Mouse (Mus musculus) brain, embryonic 14.5 days (tissue): ENCODE measurements around the gene Trpm2. TPM values are rescaled to one million over a fixed set of nuclear protein-coding genes. Genes with fewer than 3 reads are reported as not detected.
"Not testable (repeated sequence)": the region's sequence is repeated elsewhere in the genome, so short reads cannot be mapped to it uniquely, and the experiment has no call there.

Source experiments
- DNase-seq: peaks from one replicate; pipeline ENCODE4 v3.0.0-alpha.2; 2011; ENCODE audit warnings: low read depth
- CTCF ChIP-seq: fragments of 200-500 bp; IDR thresholded peaks from 2 replicates; pipeline ENCODE4 v1.5.1; 2012; ENCODE audit warnings: inconsistent platforms, mild to moderate bottlenecking, moderate library complexity, borderline replicate concordance; ENCODE audit not compliant: insufficient read depth, insufficient read length; ENCODE audit errors: extremely low read depth
- POLR2A ChIP-seq: fragments of 200-500 bp; IDR thresholded peaks from 2 replicates; pipeline ENCODE4 v1.6.1; 2012; ENCODE audit warnings: mild to moderate bottlenecking, inconsistent platforms, borderline replicate concordance; ENCODE audit not compliant: poor library complexity, insufficient read depth, insufficient read length, severe bottlenecking; ENCODE audit errors: extremely low read depth
- polyA plus RNA-seq: library from polyadenylated mRNA; depleted of rRNA; stranded (reverse); fragments of >200 nt; gene quantifications from 2 replicates; pipeline ENCODE4 v1.2.3, GENCODE M21; 2012; rRNA removed

Gene Trpm2
- polyA plus RNA-seq = 6.3 and 6.5 TPM in 2 replicates

DNA sequence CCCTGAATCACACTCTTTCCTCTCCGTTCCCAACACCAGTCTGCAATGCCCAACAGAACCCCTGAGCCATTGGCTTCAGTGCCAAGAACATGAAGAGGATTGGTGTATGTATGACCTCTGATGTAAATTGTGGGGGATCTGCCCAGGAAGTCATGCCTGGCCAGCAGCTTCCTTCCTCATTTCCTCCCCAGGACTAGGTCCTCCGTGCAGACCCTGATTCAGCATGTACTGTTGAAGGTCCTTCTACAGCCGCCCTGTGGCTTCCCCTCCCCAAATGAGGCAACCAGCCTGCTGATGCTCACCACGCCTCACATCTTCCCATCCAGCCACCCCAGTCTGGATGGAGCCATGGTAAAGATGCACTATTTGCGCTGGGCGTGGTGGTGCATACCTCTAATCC lies at the start of gene Trpm2:
Gene Trpm2, minus strand, starts transcription at position 83 of the 400 bp plus-strand sequence.
- DNase-seq = no peak
- no peak for TF ChIP-seq CTCF
- TF ChIP-seq POLR2A = no peak

DNA sequence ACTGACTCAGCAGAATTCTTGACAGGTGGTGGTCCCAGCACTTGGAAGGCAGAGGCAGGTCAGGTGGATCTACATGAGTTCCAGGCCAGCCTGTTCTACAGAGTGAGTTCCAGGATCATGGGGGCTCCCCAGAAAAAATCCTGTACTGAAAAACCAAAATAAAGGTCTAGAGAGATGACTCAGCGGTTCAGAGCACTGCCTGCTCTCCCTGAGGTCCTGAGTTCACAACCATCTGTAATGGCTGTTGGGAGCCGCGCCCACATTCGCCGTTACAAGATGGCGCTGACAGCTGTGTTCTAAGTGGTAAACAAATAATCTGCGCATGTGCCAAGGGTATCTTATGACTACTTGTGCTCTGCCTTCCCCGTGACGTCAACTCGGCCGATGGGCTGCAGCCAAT lies 49.6 kb upstream of the Trpm2 start:
- not testable (repeated sequence) for DNase-seq

DNA sequence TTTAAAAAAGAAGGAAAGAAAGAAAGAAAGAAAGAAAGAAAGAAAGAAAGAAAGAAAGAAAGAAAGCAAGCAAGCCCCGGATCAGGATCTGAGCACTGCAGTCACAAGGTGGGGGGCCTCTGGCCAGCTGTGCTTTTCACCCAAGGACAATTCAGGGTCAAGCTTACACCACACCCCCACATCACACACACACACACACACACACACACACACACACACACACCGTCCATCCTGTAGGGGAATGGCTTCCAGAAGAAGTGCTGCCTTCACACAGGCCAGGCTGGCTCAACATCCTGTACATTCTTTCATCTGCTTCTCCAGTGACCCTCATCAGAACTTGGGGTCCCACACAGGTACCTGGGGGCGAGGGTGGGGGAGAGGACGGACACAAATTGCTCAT lies 48.9 kb upstream of the Trpm2 start:
- no peak for TF ChIP-seq POLR2A
- no peak for TF ChIP-seq CTCF
- no peak for DNase-seq

- DNase-seq = peak; percentile 89
- TF ChIP-seq POLR2A (no peak), CTCF (peak; percentile 97)
Observed at GRCm38 (mm10) chr10:78018797-78019203, 48.4 kb upstream of the Trpm2 start.

GRCm38 (mm10) chr10:78016366-78016765 lies 46.0 kb upstream of the Trpm2 start:
- TF ChIP-seq POLR2A (no peak), CTCF (no peak)
- DNase-seq = no peak

GRCm38 (mm10) chr10:78015489-78015888 lies 45.1 kb upstream of the Trpm2 start:
- no peak for TF ChIP-seq POLR2A
- no peak for TF ChIP-seq CTCF
- no peak for DNase-seq

GRCm38 (mm10) chr10:78012661-78013495 lies 42.5 kb upstream of the Trpm2 start:
- DNase-seq = no peak
- TF ChIP-seq POLR2A = no peak
- TF ChIP-seq CTCF = no peak

- not testable (repeated sequence) for DNase-seq
Observed at GRCm38 (mm10) chr10:78011116-78011515, 40.8 kb upstream of the Trpm2 start.

GRCm38 (mm10) chr10:78010335-78010734 lies 40.0 kb upstream of the Trpm2 start:
- DNase-seq = peak; percentile 8
- no peak for TF ChIP-seq POLR2A
- TF ChIP-seq CTCF = no peak

DNA sequence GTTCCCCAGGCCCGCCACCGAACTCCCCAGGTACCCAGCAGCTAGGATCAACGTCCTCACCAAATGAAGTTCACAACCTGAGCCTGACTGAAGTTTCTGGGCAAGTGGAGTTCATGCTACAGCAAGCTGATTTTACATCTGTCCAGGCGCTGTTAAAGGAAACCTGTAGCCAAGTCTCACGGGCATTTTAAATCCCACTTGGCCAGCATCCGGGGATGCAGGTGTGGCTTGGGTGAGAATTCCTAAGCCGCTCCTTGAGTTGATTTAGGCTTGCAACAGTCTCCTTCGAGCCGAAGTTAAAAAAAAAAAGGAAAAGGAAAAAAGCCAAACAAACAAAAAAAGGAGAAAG lies 39.6 kb upstream of the Trpm2 start, which contains the start of gene Pfkl:
Gene Pfkl, minus strand, starts transcription at position 139 of the 349 bp plus-strand sequence.
- DNase-seq = no peak
- TF ChIP-seq POLR2A = no peak
- TF ChIP-seq CTCF = no peak

DNA sequence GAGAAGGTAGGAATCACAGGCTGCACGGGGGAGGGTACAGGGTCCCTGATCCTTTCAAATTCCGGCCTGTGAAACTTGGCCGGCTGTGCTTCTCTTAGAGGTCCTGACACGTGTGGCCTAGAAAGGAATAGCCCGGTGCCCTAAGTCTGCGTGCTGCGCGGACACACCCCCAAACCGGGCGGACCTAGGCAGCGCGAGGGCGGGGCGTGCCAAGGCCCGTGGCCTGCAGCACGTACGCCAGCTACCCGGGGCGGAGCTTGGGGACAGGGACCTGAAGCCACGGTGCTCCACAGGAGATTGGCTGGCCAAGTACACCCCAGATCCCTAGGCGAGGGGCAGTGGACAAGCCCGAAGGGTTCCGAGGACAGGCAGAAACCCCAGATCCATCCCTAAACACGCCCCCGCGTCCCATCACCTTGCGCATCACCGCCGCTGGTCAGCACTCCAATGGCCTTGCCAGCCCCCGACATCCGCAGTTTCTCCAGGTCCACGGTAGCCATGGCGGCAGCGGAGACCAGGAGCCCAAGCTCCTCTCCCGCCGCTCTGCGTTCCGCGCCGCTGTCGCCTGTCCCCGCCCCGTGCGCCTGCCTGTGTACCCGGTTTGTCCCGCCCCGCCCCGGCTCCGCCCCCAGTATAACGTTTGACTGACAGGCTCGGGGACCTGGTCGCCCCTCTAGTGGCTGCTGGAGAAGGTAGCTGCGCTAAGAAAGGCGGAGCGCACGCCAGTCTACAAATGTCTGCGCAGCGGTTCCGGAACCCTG lies 39.0 kb upstream of the Trpm2 start:
- TF ChIP-seq POLR2A = peak; percentile 87
- peak; percentile 69 for TF ChIP-seq CTCF
- DNase-seq = peak; percentile 97

- TF ChIP-seq POLR2A = no peak
- no peak for TF ChIP-seq CTCF
- no peak for DNase-seq
Observed at GRCm38 (mm10) chr10:78008169-78008568, 37.8 kb upstream of the Trpm2 start.
